Mouse (Mus musculus) liver, embryonic 16.5 days (tissue): ENCODE measurements around the gene Rev1. TPM values are rescaled to one million over a fixed set of nuclear protein-coding genes. Genes with fewer than 3 reads are reported as not detected.
"Not testable (repeated sequence)": the region's sequence is repeated elsewhere in the genome, so short reads cannot be mapped to it uniquely, and the experiment has no call there.

ENCODE experiments used
- ATAC-seq: fragments of 200-750 bp; cut with Nextera tagmentation; 2 replicates; pipeline ENCODE4 v1.8.0; 2017; ENCODE audit warnings: low read depth, mild to moderate bottlenecking, moderate number of reproducible peaks, moderate library complexity
- H3K27ac ChIP-seq: fragments of 300-500 bp; sonication (generic); 2 replicates; pipeline ENCODE4 v1.5.1; 2014; ENCODE audit warnings: mild to moderate bottlenecking, low read length
- H3K27me3 ChIP-seq: fragments of 300-500 bp; sonication (generic); 2 replicates; pipeline ENCODE4 v1.6.1; 2014; ENCODE audit warnings: low read depth, low read length, mixed read lengths; ENCODE audit not compliant: control insufficient read depth, insufficient read depth
- H3K36me3 ChIP-seq: fragments of 300-500 bp; sonication (generic); 2 replicates; pipeline ENCODE4 v1.6.1; 2014; ENCODE audit warnings: mild to moderate bottlenecking; ENCODE audit not compliant: control insufficient read depth, insufficient read depth
- H3K4me1 ChIP-seq: fragments of 300-500 bp; sonication (generic); 2 replicates; pipeline ENCODE4 v1.6.1; 2014; ENCODE audit warnings: low read depth, low read length, mixed read lengths; ENCODE audit not compliant: control insufficient read depth
- H3K4me2 ChIP-seq: fragments of 300-500 bp; sonication (generic); 2 replicates; pipeline ENCODE4 v1.6.1; 2014; ENCODE audit warnings: low read depth, low read length, mixed read lengths
- H3K4me3 ChIP-seq: fragments of 300-500 bp; sonication (generic); 2 replicates; pipeline ENCODE4 v1.5.1; 2014; ENCODE audit warnings: low read depth, mild to moderate bottlenecking, low read length
- H3K9ac ChIP-seq: fragments of 300-500 bp; sonication (generic); 2 replicates; pipeline ENCODE4 v1.6.1; 2014; ENCODE audit warnings: low read depth, low read length
- H3K9me3 ChIP-seq: fragments of 300-500 bp; sonication (generic); replicated peaks from 2 replicates; pipeline ENCODE4 v1.6.1; 2016; ENCODE audit warnings: low read length; ENCODE audit not compliant: control insufficient read depth
- whole genome bisulfite sequencing: fragments of 180-500 bp; shearing (Covaris S2); extraction: QIAGEN DNeasy Blood & Tissue Kit; methylation state at CpG from one replicate; pipeline ENCODE4 v1.1.7; 2014; ENCODE audit not compliant: insufficient replicate concordance; 5-methylcytosine and 5-hydroxymethylcytosine counted together
- polyA plus RNA-seq: library from polyadenylated mRNA; unstranded; fragments of >200 nt; fragmentation: Nextera tagmentation; extraction: Ambion mirVana; gene quantifications from 2 replicates; pipeline ENCODE4 v1.2.1, GENCODE M21; 2015

Gene Rev1
- polyA plus RNA-seq, 1 experiment from 2014 or later = 13.0 TPM

GRCm38 (mm10) chr1:38109786-38110185 is 19.8 kb downstream of the Rev1 start:
- Histone ChIP-seq H3K36me3 (no peaks in the 10 kb centered on the region), H3K9me3 (no peaks in the 10 kb centered on the region), H3K9ac (no peak overlapping the region), H3K27me3 (no peaks in the 10 kb centered on the region), H3K4me3 (no peak overlapping the region), H3K4me1 (peaks cover 3% of the 10 kb centered on the region), H3K27ac (no peak overlapping the region), H3K4me2 (no peak overlapping the region)
- peak; percentile 66; the same call in 1 of the 2 replicates for ATAC-seq
- WGBS = 74% methylated on average over 7 of the region's 7 CpGs

- no peak overlapping the region for H3K4me2 ChIP-seq
- 73% methylated on average over 3 of the region's 3 CpGs for WGBS
- no peaks in the 10 kb centered on the region for H3K27me3 ChIP-seq
- no peak for ATAC-seq
- H3K27ac ChIP-seq = no peak overlapping the region
- no peak overlapping the region for H3K9ac ChIP-seq
- H3K4me1 ChIP-seq = no peaks in the 10 kb centered on the region
- no peaks in the 10 kb centered on the region for H3K9me3 ChIP-seq
- H3K4me3 ChIP-seq = no peak overlapping the region
- no peaks in the 10 kb centered on the region; the same call in 1 of the 2 replicates for H3K36me3 ChIP-seq
Measured at GRCm38 (mm10) chr1:38103813-38104212, 25.8 kb downstream of the Rev1 start.

- 66% methylated on average over 1 of the region's 1 CpGs for WGBS
- H3K9me3 ChIP-seq = no peaks in the 10 kb centered on the region
- no peak overlapping the region for H3K4me2 ChIP-seq
- H3K4me1 ChIP-seq = no peaks in the 10 kb centered on the region
- H3K9ac ChIP-seq = no peak overlapping the region
- H3K27me3 ChIP-seq = no peaks in the 10 kb centered on the region
- H3K27ac ChIP-seq = no peak overlapping the region
- no peak for ATAC-seq
- no peak overlapping the region for H3K4me3 ChIP-seq
- peaks cover 1% of the 10 kb centered on the region for H3K36me3 ChIP-seq
Measured at GRCm38 (mm10) chr1:38103214-38103613, 26.4 kb downstream of the Rev1 start.

GRCm38 (mm10) chr1:38081316-38081715 is 48.3 kb downstream of the Rev1 start:
- Histone ChIP-seq H3K27me3 (no peaks in the 10 kb centered on the region), H3K4me3 (no peak overlapping the region), H3K9ac (no peak overlapping the region), H3K36me3 (peaks cover 23% of the 10 kb centered on the region), H3K27ac (no peak overlapping the region), H3K4me1 (no peaks in the 10 kb centered on the region), H3K9me3 (no peaks in the 10 kb centered on the region), H3K4me2 (no peak overlapping the region)
- no peak for ATAC-seq
- WGBS = 63% methylated on average over 8 of the region's 8 CpGs

GRCm38 (mm10) chr1:38071326-38071725 is 58.3 kb downstream of the Rev1 start:
- Histone ChIP-seq H3K4me3 (no peak overlapping the region), H3K27me3 (no peaks in the 10 kb centered on the region), H3K4me2 (no peak overlapping the region), H3K9ac (no peak overlapping the region), H3K9me3 (no peaks in the 10 kb centered on the region), H3K4me1 (no peaks in the 10 kb centered on the region), H3K36me3 (peaks cover 38% of the 10 kb centered on the region), H3K27ac (no peak overlapping the region)
- ATAC-seq = no peak
- WGBS = 58% methylated on average over 8 of the region's 8 CpGs

GRCm38 (mm10) chr1:38067276-38067675 is 62.3 kb downstream of the Rev1 start:
- Histone ChIP-seq H3K27ac (no peak overlapping the region), H3K4me2 (no peak overlapping the region), H3K4me1 (no peaks in the 10 kb centered on the region), H3K27me3 (no peaks in the 10 kb centered on the region), H3K36me3 (peaks cover 41% of the 10 kb centered on the region), H3K4me3 (no peak overlapping the region), H3K9ac (no peak overlapping the region), H3K9me3 (no peaks in the 10 kb centered on the region)
- ATAC-seq = no peak
- WGBS = 87% methylated on average over 10 of the region's 10 CpGs

GRCm38 (mm10) chr1:38062156-38062555 is 67.4 kb downstream of the Rev1 start:
- H3K9ac ChIP-seq, H3K4me2 ChIP-seq, ATAC-seq, H3K4me1 ChIP-seq, H3K27me3 ChIP-seq, H3K27ac ChIP-seq, H3K9me3 ChIP-seq, H3K4me3 ChIP-seq: not testable (repeated sequence)
- 76% methylated on average over 2 of the region's 2 CpGs for WGBS
- peaks cover 22% of the 10 kb centered on the region for H3K36me3 ChIP-seq

- no peak overlapping the region for H3K9ac ChIP-seq
- H3K27ac ChIP-seq = no peak overlapping the region
- peaks cover 35% of the 10 kb centered on the region for H3K36me3 ChIP-seq
- H3K9me3 ChIP-seq = no peaks in the 10 kb centered on the region
- no peak overlapping the region for H3K4me2 ChIP-seq
- H3K4me1 ChIP-seq = no peaks in the 10 kb centered on the region
- ATAC-seq = no peak
- H3K27me3 ChIP-seq = no peaks in the 10 kb centered on the region
- 79% methylated on average over 6 of the region's 6 CpGs for WGBS
- no peak overlapping the region for H3K4me3 ChIP-seq
Measured at GRCm38 (mm10) chr1:38058417-38058816, 71.2 kb downstream of the Rev1 start.

- H3K27ac ChIP-seq = no peak overlapping the region
- no peaks in the 10 kb centered on the region for H3K27me3 ChIP-seq
- ATAC-seq = no peak
- no peak overlapping the region for H3K4me3 ChIP-seq
- no peaks in the 10 kb centered on the region for H3K4me1 ChIP-seq
- no peak overlapping the region for H3K9ac ChIP-seq
- H3K4me2 ChIP-seq = no peak overlapping the region
- no peaks in the 10 kb centered on the region for H3K9me3 ChIP-seq
- 81% methylated on average over 5 of the region's 5 CpGs for WGBS
- peaks cover 51% of the 10 kb centered on the region for H3K36me3 ChIP-seq
Measured at GRCm38 (mm10) chr1:38055176-38055575, 74.4 kb downstream of the Rev1 start.
